Mouse (Mus musculus) urinary bladder, postnatal 36 days (tissue): Measurements from ENCODE around the gene Bdnf.
A peak's percentile ranks its signal among the peaks of the same experiment; 100 is the strongest.

ENCODE experiments used
- DNase-seq, 2 experiments: peaks; one replicate each; pipeline ENCODE4 v3.0.0; 2022; ENCODE audit warnings: low spot score in 2 of 2, mixed read lengths in 1 of 2

Bdnf gene

GRCm38 (mm10) chr2:109674532-109674931, at the start of gene Bdnf:
Gene Bdnf (plus strand): TSS chr2:109674700.
- DNase-seq: no peak

- no peak for DNase-seq
These were observed 47.6 kb upstream of the Bdnf start for GRCm38 (mm10) chr2:109626864-109627263.

- no peak for DNase-seq
These were observed 718 bp upstream of the Bdnf start for GRCm38 (mm10) chr2:109673509-109674455.

GRCm38 (mm10) chr2:109675051-109675450, 551 bp downstream of the Bdnf start:
- no peak for DNase-seq

- DNase-seq: peak in 1 of 2 experiments; percentile 32
These were observed 1.6 kb downstream of the Bdnf start for GRCm38 (mm10) chr2:109675973-109676617.

- no peak for DNase-seq
These were observed 2.1 kb downstream of the Bdnf start for GRCm38 (mm10) chr2:109676618-109676974.

GRCm38 (mm10) chr2:109677221-109678089, 3.0 kb downstream of the Bdnf start:
- DNase-seq: no peak

GRCm38 (mm10) chr2:109678090-109678409, 3.5 kb downstream of the Bdnf start:
- no peak for DNase-seq

- no peak for DNase-seq
These were observed 4.0 kb downstream of the Bdnf start for GRCm38 (mm10) chr2:109678454-109678853.

GRCm38 (mm10) chr2:109679446-109679845, 4.9 kb downstream of the Bdnf start:
- DNase-seq: no peak

- DNase-seq: no peak
These were observed 6.6 kb downstream of the Bdnf start for GRCm38 (mm10) chr2:109681071-109681470.

GRCm38 (mm10) chr2:109688661-109689060, 14.2 kb downstream of the Bdnf start:
- no peak for DNase-seq

GRCm38 (mm10) chr2:109692266-109693177, 18.0 kb downstream of the Bdnf start:
- no peak for DNase-seq

GRCm38 (mm10) chr2:109693178-109694115, 18.9 kb downstream of the Bdnf start:
- DNase-seq: peak in 1 of 2 experiments; percentile 26

- DNase-seq: no peak
These were observed 19.8 kb downstream of the Bdnf start for GRCm38 (mm10) chr2:109694116-109694837.

- peak in 1 of 2 experiments; percentile 39 for DNase-seq
These were observed 20.3 kb downstream of the Bdnf start for GRCm38 (mm10) chr2:109694838-109695225.

GRCm38 (mm10) chr2:109697151-109697550, 22.7 kb downstream of the Bdnf start:
- DNase-seq: no peak

GRCm38 (mm10) chr2:109700291-109700690, 25.8 kb downstream of the Bdnf start:
- no peak for DNase-seq

- no peak for DNase-seq
These were observed 29.1 kb downstream of the Bdnf start for GRCm38 (mm10) chr2:109703588-109703987.
